Mouse (Mus musculus) erythroblast, adult 5-6 weeks (primary cell): ENCODE measurements around the gene Armcx6. TPM values are rescaled to one million over a fixed set of nuclear protein-coding genes. Genes with fewer than 3 reads are reported as not detected.

Experiments
- total RNA-seq, 2 experiments: library from RNA; stranded (forward) in 1 of 2; stranded (reverse) in 1 of 2; fragments of 150-400 nt in 1 of 2; fragments of 200-764, 138-1000 nt in 1 of 2; gene quantifications; 2 replicates each; pipeline versions ENCODE4 v1.2.3 to v1.2.4; 2015 to 2017; ENCODE audit warnings: low replicate concordance in 2 of 2

Gene Armcx6
- total RNA-seq, 2 experiments from 2014 or later: 0.09 to 2.9 TPM

Other genes with a start within 250 kb of the Armcx6 start
- gene Timm8a1, start 209.6 kb downstream of the Armcx6 start, total RNA-seq (2015; ENCODE audit: low replicate concordance): 13.6 and 29.4 TPM in 2 replicates
- gene Timm8a1, start 209.6 kb downstream of the Armcx6 start, total RNA-seq (2017; ENCODE audit: low replicate concordance): 10.9 and 15.2 TPM in 2 replicates
- gene Btk, start 167.8 kb downstream of the Armcx6 start, total RNA-seq (2015; ENCODE audit: low replicate concordance): 11.9 and 14.2 TPM in 2 replicates
- gene Btk, start 167.8 kb downstream of the Armcx6 start, total RNA-seq (2017; ENCODE audit: low replicate concordance): 4.6 and 16.4 TPM in 2 replicates
- 266 and 403 TPM in 2 replicates for gene Rpl36a, start 165.8 kb downstream of the Armcx6 start, total RNA-seq (2015; ENCODE audit: low replicate concordance)
- gene Rpl36a, start 165.8 kb downstream of the Armcx6 start, total RNA-seq (2017; ENCODE audit: low replicate concordance): 548 and 594 TPM in 2 replicates
- 2.1 and 3.3 TPM in 2 replicates for gene Gla, start 150.3 kb downstream of the Armcx6 start, total RNA-seq (2015; ENCODE audit: low replicate concordance)
- 2.2 and 4.0 TPM in 2 replicates for gene Gla, start 150.3 kb downstream of the Armcx6 start, total RNA-seq (2017; ENCODE audit: low replicate concordance)
- gene Hnrnph2, start 150.2 kb downstream of the Armcx6 start, total RNA-seq (2015; ENCODE audit: low replicate concordance): 36.5 and 47.0 TPM in 2 replicates
- gene Hnrnph2, start 150.2 kb downstream of the Armcx6 start, total RNA-seq (2017; ENCODE audit: low replicate concordance): 76.8 and 92.0 TPM in 2 replicates
- gene Armcx4, start 64.9 kb downstream of the Armcx6 start, total RNA-seq (2015; ENCODE audit: low replicate concordance): under 0.01 and 0.84 TPM in 2 replicates
- gene Armcx4, start 64.9 kb downstream of the Armcx6 start, total RNA-seq (2017; ENCODE audit: low replicate concordance): under 0.01 and 0.14 TPM in 2 replicates
- gene Armcx1, start 33.5 kb downstream of the Armcx6 start, total RNA-seq (2015; ENCODE audit: low replicate concordance): 0.84 and 5.0 TPM in 2 replicates
- 0.42 and 2.5 TPM in 2 replicates for gene Armcx1, start 33.5 kb downstream of the Armcx6 start, total RNA-seq (2017; ENCODE audit: low replicate concordance)
- 3.8 and 5.0 TPM in 2 replicates for gene Armcx3, start 5.2 kb upstream of the Armcx6 start, total RNA-seq (2015; ENCODE audit: low replicate concordance)
- 2.0 and 3.5 TPM in 2 replicates for gene Armcx3, start 5.2 kb upstream of the Armcx6 start, total RNA-seq (2017; ENCODE audit: low replicate concordance)
- gene Armcx2, start 57.8 kb upstream of the Armcx6 start, total RNA-seq (2015; ENCODE audit: low replicate concordance): 2.3 TPM in 2 replicates
- gene Armcx2, start 57.8 kb upstream of the Armcx6 start, total RNA-seq (2017; ENCODE audit: low replicate concordance): 2.0 TPM in 1 of 2 replicates, not detected in the other
- 1.0 TPM in 1 of 2 replicates, not detected in the other for gene Nxf2, start 213.3 kb upstream of the Armcx6 start, total RNA-seq (2015; ENCODE audit: low replicate concordance)
- not detected in 2 replicates for gene Nxf2, start 213.3 kb upstream of the Armcx6 start, total RNA-seq (2017; ENCODE audit: low replicate concordance)